Comparison of ENCODE assay signal across 9 mouse cellular contexts in the genomic region with DNA sequence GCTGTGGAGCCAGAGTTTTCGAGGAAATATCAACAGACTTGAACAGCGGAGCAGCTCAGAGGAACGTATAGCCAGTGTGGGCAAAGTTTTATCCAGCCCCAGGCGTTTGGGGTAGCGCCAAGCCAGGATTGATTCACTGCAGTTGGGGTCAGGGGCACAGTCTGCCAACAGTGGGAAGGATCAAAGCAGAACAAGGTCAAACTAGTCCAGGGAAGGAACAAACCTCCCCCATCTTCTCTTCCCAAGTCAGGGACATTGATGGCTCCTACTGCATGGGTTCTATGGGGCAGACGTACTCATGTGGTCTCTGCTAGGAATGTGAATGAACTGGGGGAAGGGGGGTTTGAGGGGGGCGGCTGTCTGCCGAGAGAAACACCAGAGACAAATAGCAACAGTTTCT. TPM values are rescaled to one million over a fixed set of nuclear protein-coding genes. Genes with fewer than 3 reads are reported as not detected.
DNase-seq lines count a peak whose midpoint lies in the region; ATAC-seq and TF ChIP-seq lines count a peak whose summit lies in the region.
"Had no signal": no experiment of that assay in that cellular context is flagged by ENCODE, and none has a peak within 500 bp of the region (broad histone marks: within the 10 kb centered on the region; RNA-seq: fewer than 3 reads in every experiment).

No protein-coding gene starts in this region.

- H3K36me3 ChIP-seq in hindbrain, embryonic 16.5 days (ENCODE audit: control insufficient read depth, insufficient read depth, low read length), result no peaks in the 10 kb centered on the region
- no peaks in the 10 kb centered on the region for H3K36me3 ChIP-seq in liver, embryonic 13.5 days
- H3K36me3 ChIP-seq in thymus, adult 2 months (ENCODE audit: control insufficient read depth, insufficient read depth, low read length), result no peaks in the 10 kb centered on the region

- no peaks in the 10 kb centered on the region for H3K9me3 ChIP-seq in hindbrain, embryonic 16.5 days (ENCODE audit: control insufficient read depth, low read length)
- no peaks in the 10 kb centered on the region for H3K9me3 ChIP-seq in liver, embryonic 13.5 days (replicated peaks)

- no peak overlapping the region for H3K4me3 ChIP-seq in hindbrain, embryonic 16.5 days (ENCODE audit: low read length)
- H3K4me3 ChIP-seq in liver, embryonic 13.5 days (replicated peaks), result no peak overlapping the region
- H3K4me3 ChIP-seq in thymus, adult 2 months (ENCODE audit: control insufficient read depth, insufficient read depth, low read length), result no peak overlapping the region

- no peak for TF ChIP-seq POLR2A in thymus, adult 2 months (IDR thresholded peaks at IDR 0.05; ENCODE audit: control insufficient read depth, extremely low read depth, insufficient read depth, low read length, poor library complexity)

- WGBS in hindbrain, embryonic 16.5 days, result 14% methylated on average over 8 of the region's 8 CpGs
- whole genome bisulfite sequencing in liver, embryonic 13.5 days (ENCODE audit: insufficient replicate concordance), result 45% methylated on average over 8 of the region's 8 CpGs
- 46% methylated on average over 8 of the region's 8 CpGs for WGBS in thymus, adult 2 months

- ATAC-seq in hindbrain, embryonic 16.5 days, result peak; percentile 69
- peak; percentile 29; the same call in 1 of the 2 replicates for ATAC-seq in liver, embryonic 13.5 days (ENCODE audit: low read depth)
- ATAC-seq: Patski had no signal

- no peak overlapping the region for H3K9ac ChIP-seq in hindbrain, embryonic 16.5 days (ENCODE audit: low read depth, low read length)
- no peak overlapping the region for H3K9ac ChIP-seq in liver, embryonic 13.5 days

- no peaks in the 10 kb centered on the region for H3K27me3 ChIP-seq in hindbrain, embryonic 16.5 days (replicated peaks; ENCODE audit: control insufficient read depth, insufficient read depth, low read length)
- H3K27me3 ChIP-seq in liver, embryonic 13.5 days, result no peaks in the 10 kb centered on the region
- no peaks in the 10 kb centered on the region for H3K27me3 ChIP-seq in thymus, adult 2 months (ENCODE audit: control insufficient read depth, insufficient read depth, low read length)
- H3K27me3 ChIP-seq: Patski had no signal

- peaks cover 35% of the 10 kb centered on the region for H3K4me1 ChIP-seq in hindbrain, embryonic 16.5 days (ENCODE audit: control insufficient read depth, insufficient read depth, low read depth, low read length)
- H3K4me1 ChIP-seq in liver, embryonic 13.5 days (replicated peaks), result peaks cover 22% of the 10 kb centered on the region; the same call in 1 of the 2 replicates
- H3K4me1 ChIP-seq in thymus, adult 2 months (replicated peaks; ENCODE audit: control insufficient read depth, insufficient read depth, low read length), result no peaks in the 10 kb centered on the region

- 0 out of 2 replicates have a peak overlapping the region, but pooled peaks have one; percentile 13 for H3K4me2 ChIP-seq in hindbrain, embryonic 16.5 days (ENCODE audit: low read length)
- H3K4me2 ChIP-seq in liver, embryonic 13.5 days, result no peak overlapping the region

- no peak overlapping the region for H3K27ac ChIP-seq in hindbrain, embryonic 16.5 days (ENCODE audit: low read depth, low read length)
- no peak overlapping the region for H3K27ac ChIP-seq in liver, embryonic 13.5 days
- H3K27ac ChIP-seq in thymus, adult 2 months (ENCODE audit: control insufficient read depth, insufficient read depth, low read length), result no peak overlapping the region

- no peak for TF ChIP-seq CTCF in thymus, adult 2 months (IDR thresholded peaks at IDR 0.05; ENCODE audit: borderline replicate concordance, control insufficient read depth, extremely low read depth, insufficient read depth, low read length, poor library complexity)

- peak; percentile 65 for DNase-seq in ovary, adult 18-20 months (ENCODE audit: low spot score)
- DNase-seq in ovary, postnatal 10 days (ENCODE audit: low spot score), result no peak
- DNase-seq in liver, embryonic 13.5 days, result no peak
- DNase-seq in frontal cortex, postnatal 36 days (ENCODE audit: low spot score in 2 of 2), result no peak
- DNase-seq in frontal cortex, adult 2 months (ENCODE audit: extremely low spot score in 1 of 2, low spot score in 1 of 2), result no peak
- no peak for DNase-seq in thymus, adult 18-20 months
- DNase-seq in thymus, adult 2 months, result no peak

RNA-seq across cellular contexts. Expression of gene Mb21d2, which starts 48.7 kb away (rescaled TPM):
- polyA plus RNA-seq in hindbrain, embryonic 16.5 days (2015; fragmentation: Nextera tagmentation; extraction: Ambion mirVana), result 15.8 and 16.3 TPM in 2 replicates
- 1.3 and 1.6 TPM in 2 replicates for polyA plus RNA-seq in liver, embryonic 13.5 days (2015; fragmentation: Nextera tagmentation; extraction: Ambion mirVana)
- 20.1 and 20.6 TPM in 2 replicates for polyA plus RNA-seq in frontal cortex, adult 2 months (2012; rRNA removed)
- polyA plus RNA-seq in thymus, adult 2 months (2012; rRNA removed), result 2.7 and 3.3 TPM in 2 replicates
